Mouse (Mus musculus) olfactory bulb, adult 2 months (tissue): ENCODE data around the gene Tppp3.

ENCODE experiments used
- CTCF ChIP-seq: fragments of 200-500 bp; IDR thresholded peaks from 2 replicates; pipeline ENCODE4 v1.5.1; 2012; ENCODE audit warnings: low read depth, mild to moderate bottlenecking, low read length, moderate library complexity; ENCODE audit not compliant: insufficient read depth
- POLR2A ChIP-seq: fragments of 200-500 bp; IDR thresholded peaks from 2 replicates; pipeline ENCODE4 v1.6.1; 2012; ENCODE audit warnings: mild to moderate bottlenecking, low read depth, low read length, moderate library complexity; ENCODE audit not compliant: insufficient read depth

DNA sequence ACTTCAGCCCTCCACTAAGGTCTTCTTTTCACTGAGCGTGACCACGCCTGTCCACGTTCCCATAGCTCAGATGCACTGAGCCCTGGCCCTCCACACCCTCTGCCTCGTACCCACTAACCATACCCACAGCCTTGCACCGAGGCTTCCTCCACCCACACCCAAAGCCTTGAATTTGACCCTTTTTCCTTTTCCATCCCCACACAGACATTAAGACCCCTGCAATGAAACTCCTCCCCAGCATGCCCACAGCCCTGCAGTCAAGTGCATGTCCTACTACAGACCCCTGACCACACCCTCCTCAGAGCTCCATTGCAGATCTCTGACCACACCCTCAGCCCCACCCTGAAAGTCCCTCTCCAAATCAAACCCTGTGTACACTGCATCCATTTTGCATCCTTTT, 1.5 kb downstream of the Tppp3 start:
- no peak for TF ChIP-seq POLR2A
- no peak for TF ChIP-seq CTCF
